Mouse (Mus musculus): Measurements from ENCODE around the gene C130032M10Rik.

Gene C130032M10Rik

GRCm38 (mm10) chr9:114549117-114549516 lies 33.6 kb downstream of the C130032M10Rik start:
- CTCF ChIA-PET = no interaction called here

GRCm38 (mm10) chr9:114550033-114550432 lies 34.5 kb downstream of the C130032M10Rik start:
- CTCF ChIA-PET = no interaction called here

GRCm38 (mm10) chr9:114553828-114554227 lies 38.3 kb downstream of the C130032M10Rik start:
- CTCF ChIA-PET = no interaction called here

GRCm38 (mm10) chr9:114554355-114554979 lies 39.0 kb downstream of the C130032M10Rik start:
- CTCF ChIA-PET = no interaction called here

- CTCF ChIA-PET = interaction anchor here (0.6 kb wide), 1 partner anchor 12 kb away, joined by 3 read pairs; no protein-coding TSS in a partner anchor
Observed at GRCm38 (mm10) chr9:114556276-114556855, 40.9 kb downstream of the C130032M10Rik start.

GRCm38 (mm10) chr9:114557086-114557485 lies 41.6 kb downstream of the C130032M10Rik start:
- CTCF ChIA-PET = no interaction called here

GRCm38 (mm10) chr9:114560141-114560540 lies 44.6 kb downstream of the C130032M10Rik start:
- CTCF ChIA-PET = interaction anchor here (0.5 kb wide), 1 partner anchor 55 kb away, joined by 9 read pairs; no protein-coding TSS in a partner anchor

GRCm38 (mm10) chr9:114560771-114561670 lies 45.5 kb downstream of the C130032M10Rik start:
- CTCF ChIA-PET = no interaction called here

- CTCF ChIA-PET = no interaction called here
Observed at GRCm38 (mm10) chr9:114561671-114561971, 46.1 kb downstream of the C130032M10Rik start.

GRCm38 (mm10) chr9:114562031-114562918 lies 46.8 kb downstream of the C130032M10Rik start:
- CTCF ChIA-PET = no interaction called here

- CTCF ChIA-PET = no interaction called here
Observed at GRCm38 (mm10) chr9:114562919-114563751, 47.6 kb downstream of the C130032M10Rik start.

GRCm38 (mm10) chr9:114563761-114564606 lies 48.5 kb downstream of the C130032M10Rik start, which contains the start of gene Trim71:
Gene Trim71, minus strand, starts transcription at chr9:114564369.
- CTCF ChIA-PET = no interaction called here

- CTCF ChIA-PET = no interaction called here
Observed at GRCm38 (mm10) chr9:114564667-114565066, 49.2 kb downstream of the C130032M10Rik start.

Measured in spleen, embryonic (tissue).